ENCODE assay signal across 16 mouse cellular contexts in the genomic region with DNA sequence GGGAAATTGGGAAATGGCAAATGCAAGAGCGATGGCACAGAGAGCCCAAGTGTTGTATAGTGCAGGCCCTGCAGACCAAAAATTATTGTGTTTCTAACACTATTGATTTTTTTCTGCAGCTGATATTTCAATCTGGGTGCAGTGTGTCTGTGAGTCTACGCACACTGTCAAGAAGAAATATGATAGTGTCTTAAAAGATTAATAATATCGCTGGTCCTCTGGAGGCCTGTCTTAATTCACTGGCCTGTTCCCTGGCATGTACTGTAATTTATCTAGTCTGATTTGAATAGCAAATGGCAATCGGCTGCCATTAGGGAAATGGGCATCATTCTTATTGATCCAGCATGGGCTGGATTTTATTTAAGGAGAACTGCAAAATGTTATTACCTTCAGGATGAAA.
"Had no signal": no experiment of that assay in that cellular context is flagged by ENCODE, and none has a peak within 500 bp of the region (broad histone marks: within the 10 kb centered on the region; RNA-seq: fewer than 3 reads in every experiment).

No protein-coding gene starts in this region.

- H3K4me3 ChIP-seq: limb, embryonic 15.5 days; liver, embryonic 12.5 days had no signal

- H3K9me3 ChIP-seq: limb, embryonic 15.5 days; liver, embryonic 12.5 days had no signal

- DNase-seq: kidney, adult 2 months; kidney, postnatal 25 days; layer of hippocampus, adult 9-11 months; left cerebral cortex, postnatal 4 days; lung, embryonic 14.5 days; lung, postnatal 10 days; lung, postnatal 4 days; right cerebral cortex, adult 18-20 months; right cerebral cortex, postnatal 25 days; thymus, postnatal 4 days had no signal

- H3K4me1 ChIP-seq: limb, embryonic 15.5 days; liver, embryonic 12.5 days had no signal

- H3K27ac ChIP-seq: limb, embryonic 15.5 days; liver, embryonic 12.5 days; stomach, postnatal 0 days had no signal

- H3K9ac ChIP-seq: limb, embryonic 15.5 days; liver, embryonic 12.5 days; lung, embryonic 14.5 days had no signal

- ATAC-seq: intestine, embryonic 16.5 days; liver, embryonic 12.5 days; midbrain, embryonic 16.5 days had no signal

- H3K4me2 ChIP-seq: limb, embryonic 15.5 days; liver, embryonic 12.5 days; lung, embryonic 14.5 days; midbrain, embryonic 11.5 days had no signal

- H3K36me3 ChIP-seq: limb, embryonic 15.5 days; liver, embryonic 12.5 days had no signal

- H3K27me3 ChIP-seq: limb, embryonic 15.5 days; liver, embryonic 12.5 days had no signal
